Mouse (Mus musculus) adrenal gland, adult (tissue): ENCODE data around the gene Gm21969.

ENCODE experiments used
- DNase-seq, 2 experiments: peaks; one replicate each; pipeline ENCODE4 v3.0.0; 2022 to 2023; ENCODE audit warnings: low spot score in 1 of 2; ENCODE audit not compliant: inconsistent age in 2 of 2

Gm21969 gene

DNA sequence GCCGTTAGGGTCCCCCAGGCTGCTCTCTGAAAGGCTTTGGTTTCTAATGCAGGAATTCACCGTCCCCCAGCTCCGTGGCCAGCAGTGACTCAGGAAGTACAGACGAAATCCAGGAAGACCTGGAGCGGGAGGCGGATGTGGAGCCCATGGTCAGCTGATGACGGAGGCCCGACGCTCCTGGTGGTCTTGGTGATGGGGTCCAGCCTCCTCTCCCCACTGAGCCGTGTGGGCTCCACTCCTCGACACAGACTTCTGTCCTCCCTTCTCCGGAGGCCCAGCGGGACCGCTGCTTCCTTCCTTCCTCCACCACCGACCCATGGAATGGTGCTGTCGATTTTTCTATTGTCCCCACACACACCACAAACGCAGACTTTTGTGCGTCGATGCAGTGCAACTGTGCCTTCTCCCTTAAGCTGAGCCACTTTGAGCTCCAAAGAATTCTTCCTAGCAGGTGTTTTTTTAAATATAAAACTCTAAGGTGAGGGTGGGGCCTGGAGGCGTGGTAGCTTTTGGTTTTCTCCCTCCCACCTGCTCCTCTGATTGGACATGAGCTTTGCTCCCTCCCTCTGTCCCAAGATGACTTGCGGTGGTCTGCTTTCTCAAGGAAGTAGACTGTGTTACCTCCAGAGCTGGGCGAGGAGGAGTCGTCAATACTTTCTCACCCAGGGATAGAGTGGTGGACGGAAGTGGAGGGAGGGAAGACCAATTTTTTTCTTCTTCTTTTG is 13.5 kb downstream of the Gm21969 start:
- DNase-seq = peak; percentile 51 to 81

- DNase-seq = no peak
Measured at GRCm38 (mm10) chr4:139617001-139617364, 14.0 kb downstream of the Gm21969 start.

DNA sequence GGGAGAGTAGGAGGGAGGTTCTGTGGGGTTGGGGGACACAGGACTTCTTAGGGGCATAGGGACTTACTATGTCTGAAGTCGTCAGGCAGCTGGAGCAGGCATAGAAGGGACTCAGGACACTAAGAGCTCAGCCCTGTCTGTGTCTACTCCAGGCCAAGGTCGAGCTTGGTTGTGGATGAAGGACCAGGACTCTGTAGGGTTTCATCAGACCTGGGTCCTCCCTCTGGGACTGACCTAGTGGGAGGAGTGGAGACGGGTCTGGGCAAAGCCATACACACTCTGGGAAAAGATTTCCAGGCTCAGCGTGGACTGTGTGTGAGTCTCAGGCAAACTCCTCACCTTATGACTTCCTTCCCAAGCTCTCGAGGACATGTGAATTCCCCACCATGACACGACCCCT is 16.8 kb downstream of the Gm21969 start:
- peak in 1 of 2 experiments; percentile 75 for DNase-seq

GRCm38 (mm10) chr4:139622373-139623282 is 19.6 kb downstream of the Gm21969 start, which contains the start of gene Aldh4a1:
Aldh4a1 (plus strand) TSS chr4:139622866.
- DNase-seq = peak; percentile 93 to 97

DNA sequence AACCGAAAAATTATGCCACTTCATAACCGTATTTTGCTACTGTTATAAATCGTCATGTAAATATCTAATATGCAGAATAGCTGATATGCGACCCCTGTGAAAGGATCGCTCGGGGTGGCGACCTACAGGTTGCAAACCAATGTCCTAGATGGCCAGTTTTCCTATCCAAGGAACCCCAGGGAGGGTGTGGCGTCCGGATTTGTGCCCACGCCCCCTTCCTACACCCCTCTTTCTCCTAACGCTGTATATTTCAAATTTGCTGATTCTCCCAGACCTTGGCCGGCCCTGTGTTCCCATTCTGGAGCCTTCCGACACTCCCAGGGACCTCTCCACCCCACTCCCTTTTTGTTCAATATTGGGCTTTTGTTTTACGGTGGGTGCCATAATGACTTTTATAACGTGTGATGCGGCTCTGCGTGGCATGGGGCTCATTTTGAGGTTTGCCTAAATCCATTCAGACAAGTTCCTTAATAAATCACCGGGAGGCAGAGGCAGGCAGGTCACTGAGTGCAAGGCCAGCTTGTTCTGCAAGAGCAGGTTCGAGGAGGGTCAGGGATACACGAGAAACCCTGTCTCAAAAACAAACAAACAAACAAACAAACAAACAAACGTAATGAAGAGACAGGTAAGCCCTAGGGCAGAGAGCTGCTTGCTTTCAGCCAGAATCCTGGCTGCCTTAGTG is 20.6 kb downstream of the Gm21969 start:
- DNase-seq = peak in 1 of 2 experiments; percentile 65

DNA sequence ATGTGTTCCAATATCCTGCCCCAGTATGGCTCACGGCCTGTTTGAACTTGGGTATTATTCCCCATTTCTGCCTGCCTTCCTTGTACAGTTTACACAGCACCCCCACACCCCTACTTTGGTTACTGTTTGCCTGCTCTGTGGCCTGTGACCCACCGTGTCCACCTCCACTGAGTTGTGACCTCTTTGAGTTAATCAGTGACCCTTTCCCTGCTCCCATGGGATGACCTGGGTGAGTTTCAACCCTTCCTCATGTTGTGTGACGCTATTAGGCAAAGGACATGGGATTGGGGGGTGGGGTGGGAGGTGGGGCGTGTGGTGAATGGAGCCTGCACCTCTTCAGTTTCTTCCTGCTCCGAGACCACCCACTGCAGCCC is 21.1 kb downstream of the Gm21969 start:
- DNase-seq = peak in 1 of 2 experiments; percentile 46

DNA sequence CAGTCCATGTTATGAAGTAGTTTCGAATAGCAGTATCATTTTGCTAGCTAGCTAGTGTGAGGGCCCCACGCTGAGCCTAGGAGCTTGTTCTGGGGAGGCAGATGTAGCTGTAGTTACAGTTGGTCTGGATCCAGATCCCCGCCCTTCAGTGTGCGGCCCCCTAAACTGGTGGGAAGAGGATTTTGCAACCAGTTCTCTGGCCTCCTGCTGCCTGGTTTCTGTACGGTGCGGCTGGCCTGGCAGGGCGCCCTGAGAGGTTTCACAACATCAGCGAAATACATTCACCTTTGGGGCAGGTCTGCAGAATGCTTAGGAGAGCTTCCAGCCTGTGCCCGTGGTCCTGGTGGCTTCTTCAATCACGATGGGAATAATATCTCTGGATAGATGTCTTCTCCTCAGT is 21.7 kb downstream of the Gm21969 start:
- peak in 1 of 2 experiments; percentile 79 for DNase-seq

DNA sequence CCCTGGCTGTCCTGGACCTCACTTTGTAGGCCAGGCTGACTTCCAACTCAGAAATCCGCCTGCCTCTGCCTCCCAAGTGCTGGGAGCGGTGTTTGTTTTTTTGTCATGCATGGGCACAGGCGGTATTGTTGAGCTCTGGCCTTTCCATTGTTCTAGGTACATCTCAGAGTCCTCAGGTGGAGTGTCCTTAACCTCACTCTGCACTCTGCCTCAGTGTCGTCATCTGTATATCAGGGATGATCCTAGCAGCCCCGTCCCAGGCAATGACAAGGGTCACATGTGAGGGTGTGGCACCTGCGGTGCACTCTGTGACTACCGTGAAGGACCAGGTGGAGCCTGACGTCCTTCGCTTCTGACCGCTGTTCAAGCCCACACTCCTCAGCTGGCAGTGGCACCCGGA is 24.4 kb downstream of the Gm21969 start:
- no peak for DNase-seq

DNA sequence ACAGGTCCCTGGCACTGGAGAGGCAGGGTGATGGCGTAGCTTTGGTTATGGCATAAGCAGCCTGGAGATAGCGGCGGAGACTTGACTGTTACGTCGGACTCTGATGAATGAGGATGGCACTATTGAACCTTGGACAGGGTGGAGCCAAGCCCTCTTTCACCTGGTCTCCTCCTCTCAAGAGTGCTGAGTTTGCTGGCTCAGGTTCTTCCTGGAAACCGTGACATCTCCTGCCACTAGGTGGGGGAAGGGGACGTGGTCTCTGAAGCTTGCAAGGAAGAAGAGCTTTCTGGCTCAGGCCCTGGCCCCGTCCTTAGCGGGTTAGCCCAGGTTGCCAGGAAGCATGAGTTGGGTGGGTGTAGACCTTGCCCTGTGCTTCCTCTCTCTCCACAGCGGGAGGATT is 27.2 kb downstream of the Gm21969 start:
- DNase-seq = no peak

GRCm38 (mm10) chr4:139631141-139631540 is 28.2 kb downstream of the Gm21969 start:
- DNase-seq = peak in 1 of 2 experiments; percentile 71

DNA sequence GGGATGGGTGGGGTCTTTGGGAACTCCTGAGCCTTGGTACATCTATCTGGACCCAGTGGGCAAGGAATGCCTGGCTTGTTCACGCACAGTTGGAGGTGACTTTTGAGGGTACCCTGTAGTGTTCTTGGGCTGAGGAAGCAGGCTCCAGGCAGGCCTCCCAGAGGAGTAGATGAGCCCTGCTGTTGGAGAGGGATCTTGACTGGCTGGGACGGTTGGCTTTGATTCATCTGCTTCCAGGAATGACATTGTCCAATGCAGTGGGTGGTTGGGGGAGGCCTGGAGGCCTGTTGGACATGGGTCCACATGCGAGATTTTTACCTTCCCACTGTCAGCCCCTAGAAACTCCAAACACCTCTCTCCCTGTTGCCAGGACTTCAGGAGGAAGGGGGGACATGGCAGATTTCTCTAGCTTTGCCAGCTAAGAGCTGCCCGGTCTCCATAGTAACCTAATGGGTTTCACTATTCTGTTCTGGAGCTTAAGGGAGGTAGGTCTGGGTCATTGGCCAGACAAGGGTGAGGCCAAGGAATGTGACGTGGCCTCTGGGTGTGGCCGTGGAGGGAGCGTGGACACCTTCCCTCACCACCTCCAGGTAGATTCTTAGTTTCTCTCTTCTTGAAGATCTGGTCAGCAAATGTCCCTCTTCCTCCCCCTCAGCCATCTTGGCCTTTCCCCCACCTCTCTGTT is 28.7 kb downstream of the Gm21969 start:
- DNase-seq = peak in 1 of 2 experiments; percentile 51

DNA sequence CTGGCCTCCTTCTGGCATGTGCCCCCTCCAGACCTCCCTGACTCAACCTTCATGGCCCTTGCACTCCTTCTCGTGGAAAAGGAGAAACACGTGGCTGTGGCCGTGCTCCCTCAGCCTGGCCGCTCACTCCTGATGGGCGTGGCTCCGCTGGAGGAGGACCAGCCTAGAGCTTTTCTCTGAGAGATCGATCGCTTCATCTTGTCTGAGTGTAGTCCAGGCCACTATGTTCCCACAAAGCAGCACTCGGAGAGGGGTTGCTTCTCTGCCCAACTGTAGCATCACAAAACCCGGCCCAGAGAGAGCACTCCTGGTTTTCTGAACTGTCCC is 29.2 kb downstream of the Gm21969 start:
- DNase-seq = no peak

- DNase-seq = peak; percentile 57 to 88
Measured at GRCm38 (mm10) chr4:139636373-139636772, 33.4 kb downstream of the Gm21969 start.

DNA sequence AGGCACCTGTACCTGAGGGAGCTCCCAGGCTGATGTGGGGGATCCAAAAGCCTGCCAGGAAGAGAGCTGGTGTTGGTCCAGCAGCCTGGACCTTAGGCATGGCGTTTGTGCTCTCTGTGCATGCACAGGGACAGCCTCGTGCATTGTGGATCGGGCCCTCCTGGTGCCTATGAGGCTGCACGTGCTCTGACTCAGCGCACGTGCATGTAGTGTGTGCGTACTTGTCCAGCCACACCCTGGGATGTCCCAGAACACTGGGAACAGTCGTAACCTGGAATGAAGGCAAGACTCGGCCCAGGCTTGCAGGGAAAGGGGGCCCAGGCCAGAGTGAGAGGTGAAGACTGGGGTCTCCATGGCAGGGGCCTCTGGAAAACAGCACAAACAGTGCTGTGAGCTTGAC is 34.9 kb downstream of the Gm21969 start:
- DNase-seq = no peak

DNA sequence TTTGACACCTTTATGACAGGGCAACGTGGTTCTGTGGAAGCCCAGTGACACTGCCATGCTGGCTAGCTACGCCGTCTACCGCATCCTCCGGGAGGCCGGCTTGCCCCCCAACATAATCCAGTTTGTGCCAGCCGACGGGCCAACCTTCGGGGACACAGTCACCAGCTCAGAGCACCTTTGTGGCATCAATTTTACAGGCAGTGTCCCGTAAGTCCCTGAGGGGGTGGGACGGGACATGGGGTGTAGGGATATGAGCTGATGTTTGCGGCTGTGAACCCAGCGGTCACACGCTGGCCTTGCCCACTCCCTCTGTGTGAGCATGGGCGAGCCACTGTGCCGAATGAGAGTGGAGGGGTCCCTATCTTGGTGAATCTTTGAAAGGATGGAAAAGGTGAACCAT is 35.4 kb downstream of the Gm21969 start:
- DNase-seq = no peak

DNA sequence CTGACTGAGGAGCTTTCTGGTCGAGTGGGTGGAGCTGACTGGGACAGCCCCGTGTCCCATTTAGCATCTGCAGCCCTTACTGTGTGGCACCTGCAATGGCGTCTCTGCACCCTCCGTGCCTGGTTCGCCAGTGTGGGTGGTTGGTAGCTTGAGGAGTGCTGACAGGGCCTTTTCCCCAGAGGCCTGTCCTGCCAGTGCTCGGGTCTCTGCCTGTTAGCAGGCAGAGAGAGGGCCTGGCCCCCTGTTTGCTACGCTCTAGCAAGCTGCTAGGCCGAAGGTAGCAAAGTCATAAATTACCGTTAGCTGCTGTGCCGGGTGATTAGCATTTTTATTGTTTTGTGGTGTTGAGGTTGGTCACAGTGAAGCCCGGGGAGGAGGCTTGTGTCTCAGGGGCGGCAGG is 36.8 kb downstream of the Gm21969 start:
- no peak for DNase-seq

GRCm38 (mm10) chr4:139640333-139640732 is 37.3 kb downstream of the Gm21969 start:
- DNase-seq = no peak

DNA sequence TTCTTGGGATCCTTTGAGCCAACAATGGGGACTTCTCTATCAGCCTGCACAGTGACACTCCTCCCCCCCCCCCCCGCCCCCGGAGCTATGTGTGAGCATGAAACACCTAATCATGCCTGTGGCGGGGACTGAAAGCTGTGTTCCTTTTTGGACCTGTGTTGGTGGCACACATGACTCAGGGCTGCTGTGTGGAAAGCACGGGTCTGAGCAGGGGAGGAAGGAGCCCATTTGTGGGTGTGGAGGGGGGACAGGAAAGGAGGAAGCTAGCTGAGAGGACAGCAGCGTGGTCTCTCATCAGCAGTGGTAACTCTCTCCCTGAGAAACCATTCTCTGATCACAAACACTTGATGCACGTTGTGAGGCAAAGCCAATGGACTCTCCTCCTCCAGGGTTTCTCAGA is 37.8 kb downstream of the Gm21969 start:
- no peak for DNase-seq

- peak; percentile 44 to 60 for DNase-seq
Measured at GRCm38 (mm10) chr4:139641829-139642425, 38.9 kb downstream of the Gm21969 start.

- DNase-seq = peak; percentile 75 to 92
Measured at GRCm38 (mm10) chr4:139643972-139644371, 41.0 kb downstream of the Gm21969 start.

- DNase-seq = no peak
Measured at GRCm38 (mm10) chr4:139646916-139647315, 43.9 kb downstream of the Gm21969 start.
